Mouse (Mus musculus) embryonic facial prominence, embryonic 11.5 days (tissue): Measurements from ENCODE around the gene Col28a1. TPM values are rescaled to one million over a fixed set of nuclear protein-coding genes. Genes with fewer than 3 reads are reported as not detected.
"Not testable (repeated sequence)": the region's sequence is repeated elsewhere in the genome, so short reads cannot be mapped to it uniquely, and the experiment has no call there.

Experiments
- ATAC-seq: fragments of 200-750 bp; cut with Nextera tagmentation; replicated peaks from 2 replicates; pipeline ENCODE4 v1.8.0; 2017; ENCODE audit warnings: low read depth; ENCODE audit not compliant: insufficient number of reproducible peaks, low FRiP score, low TSS enrichment
- DNase-seq: peaks from one replicate; pipeline ENCODE4 v3.0.0-alpha.2; 2015; ENCODE audit warnings: low spot score
- H3K27ac ChIP-seq: fragments of 300-500 bp; sonication (generic); replicated peaks from 2 replicates; pipeline ENCODE4 v1.5.1; 2014; ENCODE audit warnings: mild to moderate bottlenecking, low read depth, low read length, control low read depth
- H3K27me3 ChIP-seq: fragments of 300-500 bp; sonication (generic); 2 replicates; pipeline ENCODE4 v1.6.1; 2014; ENCODE audit warnings: mild to moderate bottlenecking, low read length, moderate library complexity, mixed read lengths; ENCODE audit not compliant: control insufficient read depth, insufficient read depth
- H3K36me3 ChIP-seq: fragments of 300-500 bp; sonication (generic); replicated peaks from 2 replicates; pipeline ENCODE4 v1.6.1; 2014; ENCODE audit warnings: low read depth, mild to moderate bottlenecking, low read length, moderate library complexity, mixed read lengths; ENCODE audit not compliant: control insufficient read depth, insufficient read depth
- H3K4me1 ChIP-seq: fragments of 300-500 bp; sonication (generic); 2 replicates; pipeline ENCODE4 v1.6.1; 2014; ENCODE audit warnings: low read length, mixed read lengths; ENCODE audit not compliant: control insufficient read depth, insufficient read depth
- H3K4me2 ChIP-seq: fragments of 300-500 bp; sonication (generic); 2 replicates; pipeline ENCODE4 v1.6.1; 2014; ENCODE audit warnings: low read depth, mild to moderate bottlenecking, control low read depth, low read length, moderate library complexity
- H3K4me3 ChIP-seq: fragments of 300-500 bp; sonication (generic); 2 replicates; pipeline ENCODE4 v1.5.1; 2014; ENCODE audit warnings: low read depth, low read length, control low read depth
- H3K9ac ChIP-seq: fragments of 300-500 bp; sonication (generic); replicated peaks from 2 replicates; pipeline ENCODE4 v1.6.1; 2014; ENCODE audit warnings: mild to moderate bottlenecking, control low read depth, low read length
- H3K9me3 ChIP-seq: fragments of 300-500 bp; sonication (generic); replicated peaks from 2 replicates; pipeline ENCODE4 v1.6.1; 2016; ENCODE audit warnings: mild to moderate bottlenecking, low read length, inconsistent platforms, mixed read lengths; ENCODE audit not compliant: control insufficient read depth
- WGBS: fragments of 180-500 bp; shearing (Covaris S2); extraction: QIAGEN DNeasy Blood & Tissue Kit; methylation state at CpG from one replicate; pipeline ENCODE4 v1.1.7; 2014; 5-methylcytosine and 5-hydroxymethylcytosine counted together
- polyA plus RNA-seq: library from polyadenylated mRNA; unstranded; fragments of >200 nt; fragmentation: Nextera tagmentation; extraction: Ambion mirVana; gene quantifications from 2 replicates; pipeline ENCODE4 v1.2.1, GENCODE M21; 2014

Gene Col28a1
- polyA plus RNA-seq, 1 experiment from 2014 or later: 0.34 TPM

GRCm38 (mm10) chr6:8046446-8046845 lies 146.0 kb downstream of the Col28a1 start:
- ATAC-seq: no peak
- H3K36me3 ChIP-seq: no peaks in the 10 kb centered on the region
- WGBS: 51% methylated on average over 4 of the region's 4 CpGs

GRCm38 (mm10) chr6:8045825-8046224 lies 146.6 kb downstream of the Col28a1 start:
- DNase-seq: no peak
- Histone ChIP-seq H3K36me3 (no peaks in the 10 kb centered on the region), H3K27me3 (no peaks in the 10 kb centered on the region), H3K9ac (no peak overlapping the region), H3K4me2 (no peak overlapping the region), H3K9me3 (no peaks in the 10 kb centered on the region), H3K27ac (no peak overlapping the region), H3K4me1 (no peaks in the 10 kb centered on the region), H3K4me3 (no peak overlapping the region)
- ATAC-seq: no peak
- 76% methylated on average over 1 of the region's 1 CpGs for WGBS

More at GRCm38 (mm10) chr6:8046446-8046845, 146.0 kb downstream of the Col28a1 start:
- peak; percentile 58 for DNase-seq
- Histone ChIP-seq H3K4me2 (no peak overlapping the region), H3K9ac (no peak overlapping the region), H3K4me3 (no peak overlapping the region), H3K9me3 (no peaks in the 10 kb centered on the region), H3K4me1 (no peaks in the 10 kb centered on the region), H3K27ac (no peak overlapping the region), H3K27me3 (no peaks in the 10 kb centered on the region)

DNA sequence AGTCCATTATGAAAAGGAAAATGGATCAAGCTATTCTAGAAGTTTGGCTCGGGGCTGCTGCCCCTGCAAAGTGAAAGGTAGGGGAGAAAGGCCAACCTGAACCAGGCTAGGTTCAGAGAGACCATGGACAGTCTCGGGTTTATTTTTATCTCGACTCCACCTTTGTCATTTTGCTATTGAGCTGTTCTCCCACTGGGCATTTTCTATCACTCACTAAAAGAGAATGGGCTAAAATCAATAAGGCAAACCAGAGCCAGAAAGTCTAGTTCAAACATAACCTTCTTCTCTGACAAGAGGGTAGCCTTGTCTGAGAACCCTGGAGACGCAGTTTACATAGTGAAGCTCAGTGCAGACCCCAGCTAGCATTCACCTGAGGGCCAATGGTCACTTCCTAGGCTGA lies 163.7 kb downstream of the Col28a1 start:
- DNase-seq: no peak
- ATAC-seq: no peak
- Histone ChIP-seq H3K9me3 (no peaks in the 10 kb centered on the region), H3K4me3 (no peak overlapping the region), H3K9ac (no peak overlapping the region), H3K27ac (no peak overlapping the region), H3K4me2 (no peak overlapping the region), H3K36me3 (no peaks in the 10 kb centered on the region), H3K27me3 (no peaks in the 10 kb centered on the region), H3K4me1 (no peaks in the 10 kb centered on the region)
- 85% methylated on average over 4 of the region's 4 CpGs for WGBS

DNA sequence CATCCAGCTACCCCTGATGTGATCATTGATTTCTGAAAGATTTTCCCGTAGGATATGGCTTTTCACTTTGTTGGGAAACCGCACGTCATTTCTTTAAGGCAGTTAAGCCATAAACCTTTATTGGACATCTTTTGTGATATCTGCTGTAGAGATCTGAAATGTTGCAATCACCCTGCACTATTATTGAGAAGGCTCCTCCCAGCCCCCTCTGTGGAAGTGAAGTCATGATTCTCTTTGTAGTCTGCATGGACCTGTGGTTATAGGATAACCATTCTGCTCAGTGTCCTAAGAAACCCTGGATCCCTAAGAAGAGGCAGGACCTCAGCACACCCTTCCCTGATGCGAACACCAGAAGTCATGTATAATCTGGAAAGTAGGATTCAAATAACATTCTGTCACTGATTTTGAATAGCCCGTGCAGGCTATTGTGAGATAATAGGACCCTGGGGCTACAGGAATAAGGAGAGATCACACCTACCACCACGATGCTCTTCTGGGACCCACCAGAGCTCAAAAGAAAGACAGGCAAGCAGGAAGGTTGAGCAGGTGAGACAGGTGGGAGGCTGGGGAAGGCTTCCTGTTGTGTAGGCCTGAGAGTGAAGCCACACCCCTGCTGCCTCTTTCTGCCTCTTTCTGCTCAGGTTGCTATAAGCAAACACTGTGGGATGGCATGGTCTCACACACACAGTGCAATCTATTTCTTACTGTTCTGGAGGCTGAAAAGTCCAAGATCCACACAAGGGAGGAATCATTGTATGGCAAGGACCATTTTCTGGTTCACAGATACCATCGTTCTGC lies 166.9 kb downstream of the Col28a1 start:
- DNase-seq (no peak), ATAC-seq (no peak)
- H3K27me3 ChIP-seq: no peaks in the 10 kb centered on the region
- H3K9ac ChIP-seq: no peak overlapping the region
- 88% methylated on average over 7 of the region's 7 CpGs for WGBS
- no peak overlapping the region for H3K4me3 ChIP-seq
- no peaks in the 10 kb centered on the region for H3K9me3 ChIP-seq
- H3K4me1 ChIP-seq: no peaks in the 10 kb centered on the region
- H3K36me3 ChIP-seq: no peaks in the 10 kb centered on the region
- H3K4me2 ChIP-seq: no peak overlapping the region
- no peak overlapping the region for H3K27ac ChIP-seq

DNA sequence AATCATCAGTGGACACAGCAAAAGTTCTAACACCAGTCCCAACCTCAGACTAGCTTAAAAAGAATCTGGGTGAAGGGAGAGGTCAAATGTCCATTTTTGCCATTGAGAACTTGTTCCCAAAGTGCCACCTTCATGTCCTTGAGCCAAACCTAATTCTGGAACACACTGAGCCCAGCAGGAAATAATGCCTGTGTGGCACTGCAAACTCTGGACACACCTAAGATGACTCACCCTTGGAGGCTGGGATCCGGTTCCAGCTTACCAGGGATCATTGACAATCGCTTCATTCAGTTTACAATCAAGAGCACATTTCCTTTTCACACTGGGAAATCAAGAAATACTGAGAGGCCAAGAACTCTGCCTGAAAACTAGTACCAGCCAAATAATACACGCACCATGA lies 168.9 kb downstream of the Col28a1 start:
- ATAC-seq: no peak
- Histone ChIP-seq H3K4me2 (no peak overlapping the region), H3K27ac (no peak overlapping the region), H3K9ac (no peak overlapping the region), H3K27me3 (no peaks in the 10 kb centered on the region), H3K4me3 (no peak overlapping the region), H3K36me3 (no peaks in the 10 kb centered on the region), H3K9me3 (no peaks in the 10 kb centered on the region), H3K4me1 (no peaks in the 10 kb centered on the region)
- DNase-seq: no peak
- 89% methylated on average over 3 of the region's 3 CpGs for WGBS

GRCm38 (mm10) chr6:7994736-7995135 lies 197.7 kb downstream of the Col28a1 start:
- Histone ChIP-seq H3K4me3 (no peak overlapping the region), H3K4me1 (no peaks in the 10 kb centered on the region), H3K27ac (no peak overlapping the region), H3K36me3 (no peaks in the 10 kb centered on the region), H3K9ac (no peak overlapping the region), H3K27me3 (no peaks in the 10 kb centered on the region), H3K9me3 (no peaks in the 10 kb centered on the region), H3K4me2 (no peak overlapping the region)
- 82% methylated on average over 4 of the region's 4 CpGs for WGBS
- no peak for DNase-seq
- no peak for ATAC-seq

DNA sequence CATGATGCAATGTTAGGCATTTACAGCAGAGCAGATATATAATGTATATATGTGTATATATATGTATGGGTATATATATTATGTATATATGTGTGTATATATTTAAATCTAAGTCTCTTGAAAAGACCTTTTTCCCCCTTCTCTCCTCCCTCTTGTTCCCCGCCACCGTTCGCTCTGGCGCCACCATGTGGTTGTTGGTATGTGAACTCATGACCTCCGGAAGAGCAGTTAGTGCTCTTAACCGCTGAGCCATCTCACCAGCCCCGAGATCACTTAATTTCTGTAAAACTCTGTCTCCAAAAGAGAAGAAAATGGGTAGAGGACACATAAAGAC lies 208.8 kb downstream of the Col28a1 start:
- Histone ChIP-seq H3K36me3 (no peaks in the 10 kb centered on the region), H3K4me3 (no peak overlapping the region), H3K9ac (no peak overlapping the region), H3K27ac (no peak overlapping the region), H3K9me3 (no peaks in the 10 kb centered on the region), H3K4me2 (no peak overlapping the region), H3K27me3 (no peaks in the 10 kb centered on the region), H3K4me1 (no peaks in the 10 kb centered on the region)
- DNase-seq: peak; percentile 68
- ATAC-seq: no peak; the same call in 1 of the 2 replicates
- WGBS: 35% methylated on average over 7 of the region's 7 CpGs

DNA sequence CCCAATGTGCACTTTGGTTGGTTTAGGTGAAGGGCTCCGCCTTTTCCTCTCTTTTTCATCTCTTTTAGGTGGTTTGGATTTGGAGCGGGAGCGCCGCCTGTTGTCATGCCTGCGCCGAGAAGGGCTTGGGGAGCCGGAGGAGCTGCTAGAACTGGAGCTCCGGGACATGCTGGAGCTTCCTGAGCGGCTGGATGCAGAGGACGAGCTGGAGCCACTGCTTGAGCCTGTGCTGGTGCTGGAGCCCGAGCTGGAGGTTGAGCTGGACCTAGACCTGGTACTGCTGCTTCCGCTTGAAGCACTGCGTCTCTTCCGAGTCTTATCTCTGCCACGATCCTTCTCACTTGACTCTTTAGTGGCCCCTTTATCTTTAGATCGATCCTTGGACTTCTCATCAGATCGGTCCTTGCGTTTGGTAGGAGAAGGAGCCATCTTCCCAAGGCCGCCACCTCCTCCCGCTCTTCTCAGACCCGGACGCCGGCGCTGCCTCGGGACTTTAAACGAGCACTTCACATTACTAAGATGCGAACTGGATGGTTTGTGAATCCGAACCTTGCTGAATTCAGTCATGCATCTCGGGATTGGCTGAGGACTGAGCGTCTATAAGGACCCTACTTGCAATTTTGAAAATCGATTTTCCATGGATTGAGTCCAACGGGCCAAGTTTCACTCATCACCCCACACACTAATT lies 209.3 kb downstream of the Col28a1 start:
- H3K4me3 ChIP-seq, H3K9ac ChIP-seq, H3K27ac ChIP-seq, DNase-seq, H3K9me3 ChIP-seq, H3K4me1 ChIP-seq, H3K4me2 ChIP-seq, ATAC-seq, H3K27me3 ChIP-seq, H3K36me3 ChIP-seq: not testable (repeated sequence)
- 58% methylated on average over 32 of the region's 32 CpGs for WGBS
